Mouse (Mus musculus): ENCODE data around the gene Ttc13. TPM values are rescaled to one million over a fixed set of nuclear protein-coding genes. Genes with fewer than 3 reads are reported as not detected.

The Ttc13 gene
- total and polyA plus RNA-seq, 3 experiments = 9.2 to 35.5 (median 35.1) TPM

GRCm38 (mm10) chr8:124739268-124739667, 17.5 kb upstream of the Ttc13 start:
- Histone ChIP-seq H3K36me3 (replicated peaks) (peaks cover 9% of the 10 kb centered on the region), H3K27me3 (ENCODE audit: insufficient read depth, low read length) (0 out of 2 replicates have a peak, but pooled peaks cover 2% of the 10 kb centered on the region), H3K4me3 (ENCODE audit: low read depth, low read length) (no peak overlapping the region), H3K9me3 (replicated peaks) (no peaks in the 10 kb centered on the region), H3K4me1 (ENCODE audit: insufficient read depth, low read depth, low read length) (no peaks in the 10 kb centered on the region; the same call in 1 of the 2 replicates)
- ATAC-seq (ENCODE audit: extremely low read depth, insufficient number of reproducible peaks, low FRiP score, poor library complexity, severe bottlenecking) (no peak), DNase-seq (ENCODE audit: low spot score) (no peak)
- TF ChIP-seq POLR2AphosphoS5 (IDR thresholded peaks at IDR 0.05; ENCODE audit: insufficient replicate concordance, low read depth, low read length) = no peak
- TF ChIP-seq CTCF (IDR thresholded peaks at IDR 0.05; ENCODE audit: low read depth, low read length) = peak; percentile 14; the same call in 1 of the 2 replicates

- no peaks in the 10 kb centered on the region for H3K27me3 ChIP-seq (ENCODE audit: insufficient read depth, low read length)
- TF ChIP-seq POLR2AphosphoS5 (IDR thresholded peaks at IDR 0.05; ENCODE audit: insufficient replicate concordance, low read depth, low read length) = no peak
- TF ChIP-seq TAL1 (conservative IDR thresholded peaks at IDR 0.05; ENCODE audit: low read depth, low read length) = 0 out of 2 replicates have a peak, but pooled peaks have one; percentile 11
- DNase-seq (ENCODE audit: low spot score) (no peak), ATAC-seq (ENCODE audit: extremely low read depth, insufficient number of reproducible peaks, low FRiP score, poor library complexity, severe bottlenecking) (peak; percentile 42; the same call in 1 of the 2 replicates)
- peaks cover 46% of the 10 kb centered on the region for H3K36me3 ChIP-seq (replicated peaks)
- no peak overlapping the region for H3K4me3 ChIP-seq (ENCODE audit: low read depth, low read length)
- no peaks in the 10 kb centered on the region for H3K9me3 ChIP-seq (replicated peaks)
- H3K4me1 ChIP-seq (ENCODE audit: insufficient read depth, low read depth, low read length) = peaks cover 4% of the 10 kb centered on the region; the same call in 1 of the 2 replicates
Observed at GRCm38 (mm10) chr8:124735371-124735911, 13.7 kb upstream of the Ttc13 start.

GRCm38 (mm10) chr8:124732828-124733227, 11.0 kb upstream of the Ttc13 start:
- no peak for ATAC-seq (ENCODE audit: extremely low read depth, insufficient number of reproducible peaks, low FRiP score, poor library complexity, severe bottlenecking)
- TF ChIP-seq CTCF (IDR thresholded peaks at IDR 0.05; ENCODE audit: low read depth, low read length) (no peak), POLR2AphosphoS5 (IDR thresholded peaks at IDR 0.05; ENCODE audit: insufficient replicate concordance, low read depth, low read length) (no peak), GATA2 (IDR thresholded peaks at IDR 0.05; ENCODE audit: borderline replicate concordance, low read depth, low read length) (no peak), TAL1 (conservative IDR thresholded peaks at IDR 0.05; ENCODE audit: low read depth, low read length) (no peak), GATA1 (IDR thresholded peaks at IDR 0.05; ENCODE audit: borderline replicate concordance, low read length) (no peak)
- DNase-seq (ENCODE audit: low spot score) = no peak
- Histone ChIP-seq H3K27me3 (ENCODE audit: insufficient read depth, low read length) (no peaks in the 10 kb centered on the region), H3K4me3 (ENCODE audit: low read depth, low read length) (no peak overlapping the region), H3K36me3 (replicated peaks) (peaks cover 69% of the 10 kb centered on the region), H3K4me1 (ENCODE audit: insufficient read depth, low read depth, low read length) (peaks cover 4% of the 10 kb centered on the region; the same call in 1 of the 2 replicates), H3K9me3 (replicated peaks) (no peaks in the 10 kb centered on the region)

DNA sequence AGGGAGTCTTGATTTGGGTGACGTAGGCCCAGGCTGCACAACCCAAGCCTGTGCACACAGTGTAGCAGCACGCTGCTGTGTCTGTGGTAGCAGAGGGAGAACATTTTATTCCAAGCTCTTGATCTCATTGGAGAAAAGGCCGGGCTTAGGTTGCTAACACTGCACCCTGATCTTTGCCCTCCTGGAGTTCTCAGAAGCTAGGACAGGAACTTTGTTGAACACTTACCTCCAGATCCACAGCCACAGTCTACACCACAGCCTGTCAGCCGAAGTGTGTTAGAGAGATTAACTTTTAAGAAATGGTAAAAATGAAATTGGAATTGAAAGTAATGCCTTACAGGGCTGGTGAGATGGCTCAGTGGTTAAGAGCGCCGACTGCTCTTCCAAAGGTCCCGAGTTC, 2.5 kb upstream of the Ttc13 start:
- ATAC-seq (ENCODE audit: extremely low read depth, insufficient number of reproducible peaks, low FRiP score, poor library complexity, severe bottlenecking) (no peak), DNase-seq (ENCODE audit: low spot score) (no peak)
- Histone ChIP-seq H3K27me3 (ENCODE audit: insufficient read depth, low read length) (no peaks in the 10 kb centered on the region), H3K36me3 (replicated peaks) (peaks cover 57% of the 10 kb centered on the region), H3K9me3 (replicated peaks) (no peaks in the 10 kb centered on the region), H3K4me1 (ENCODE audit: insufficient read depth, low read depth, low read length) (peaks cover 26% of the 10 kb centered on the region), H3K4me3 (ENCODE audit: low read depth, low read length) (no peak overlapping the region)
- TF ChIP-seq TAL1 (conservative IDR thresholded peaks at IDR 0.05; ENCODE audit: low read depth, low read length) (no peak), GATA2 (IDR thresholded peaks at IDR 0.05; ENCODE audit: borderline replicate concordance, low read depth, low read length) (no peak), POLR2AphosphoS5 (IDR thresholded peaks at IDR 0.05; ENCODE audit: insufficient replicate concordance, low read depth, low read length) (no peak), CTCF (IDR thresholded peaks at IDR 0.05; ENCODE audit: low read depth, low read length) (no peak), GATA1 (IDR thresholded peaks at IDR 0.05; ENCODE audit: borderline replicate concordance, low read length) (no peak)

- Histone ChIP-seq H3K4me1 (ENCODE audit: insufficient read depth, low read depth, low read length) (peaks cover 29% of the 10 kb centered on the region), H3K27me3 (ENCODE audit: insufficient read depth, low read length) (no peaks in the 10 kb centered on the region), H3K9me3 (replicated peaks) (no peaks in the 10 kb centered on the region), H3K36me3 (replicated peaks) (peaks cover 47% of the 10 kb centered on the region), H3K4me3 (ENCODE audit: low read depth, low read length) (peak overlapping the region; percentile 97)
- TF ChIP-seq GATA2 (IDR thresholded peaks at IDR 0.05; ENCODE audit: borderline replicate concordance, low read depth, low read length) (no peak), TAL1 (conservative IDR thresholded peaks at IDR 0.05; ENCODE audit: low read depth, low read length) (no peak), POLR2AphosphoS5 (IDR thresholded peaks at IDR 0.05; ENCODE audit: insufficient replicate concordance, low read depth, low read length) (no peak), GATA1 (IDR thresholded peaks at IDR 0.05; ENCODE audit: borderline replicate concordance, low read length) (no peak), CTCF (IDR thresholded peaks at IDR 0.05; ENCODE audit: low read depth, low read length) (no peak)
- ATAC-seq (ENCODE audit: extremely low read depth, insufficient number of reproducible peaks, low FRiP score, poor library complexity, severe bottlenecking) = peak; percentile 36
- DNase-seq (ENCODE audit: low spot score) = peak; percentile 42
Observed at GRCm38 (mm10) chr8:124720938-124721861, 583 bp downstream of the Ttc13 start.

- H3K27me3 ChIP-seq (ENCODE audit: insufficient read depth, low read length) = no peaks in the 10 kb centered on the region
- H3K36me3 ChIP-seq (replicated peaks) = peaks cover 50% of the 10 kb centered on the region
- no peak for ATAC-seq (ENCODE audit: extremely low read depth, insufficient number of reproducible peaks, low FRiP score, poor library complexity, severe bottlenecking)
- DNase-seq (ENCODE audit: low spot score) = peak; percentile 16
- peak overlapping the region; percentile 97; the same call in 1 of the 2 replicates for H3K4me3 ChIP-seq (ENCODE audit: low read depth, low read length)
- H3K4me1 ChIP-seq (ENCODE audit: insufficient read depth, low read depth, low read length) = peaks cover 29% of the 10 kb centered on the region
- H3K9me3 ChIP-seq (replicated peaks) = no peaks in the 10 kb centered on the region
- no peak for TF ChIP-seq TAL1 (conservative IDR thresholded peaks at IDR 0.05; ENCODE audit: low read depth, low read length)
- no peak for TF ChIP-seq GATA2 (IDR thresholded peaks at IDR 0.05; ENCODE audit: borderline replicate concordance, low read depth, low read length)
- TF ChIP-seq CTCF (IDR thresholded peaks at IDR 0.05; ENCODE audit: low read depth, low read length) = no peak
- TF ChIP-seq GATA1 (IDR thresholded peaks at IDR 0.05; ENCODE audit: borderline replicate concordance, low read length) = no peak
- TF ChIP-seq POLR2AphosphoS5 (IDR thresholded peaks at IDR 0.05; ENCODE audit: insufficient replicate concordance, low read depth, low read length) = no peak
Observed at GRCm38 (mm10) chr8:124720133-124720532, 1.6 kb downstream of the Ttc13 start.
